8 mouse cellular contexts compared by ENCODE assay signal in the genomic region with DNA sequence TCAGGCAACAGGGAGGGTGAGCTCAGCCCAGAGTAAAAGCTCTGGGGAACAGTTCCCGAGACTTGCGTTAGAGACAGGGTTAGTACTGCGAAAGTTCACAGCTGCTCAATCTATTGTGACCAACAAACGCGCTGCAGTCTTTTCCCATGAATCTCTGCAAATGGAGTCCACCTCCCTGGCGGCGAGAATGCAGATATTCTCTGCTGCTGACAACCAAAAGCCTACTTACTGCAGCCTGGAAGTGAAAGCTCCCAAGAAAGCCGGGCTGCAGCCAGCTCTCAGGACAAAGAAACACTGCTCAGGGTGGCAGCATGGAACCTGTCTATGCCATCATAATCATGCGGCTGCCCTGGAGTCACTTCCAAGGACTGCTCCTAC. TPM values are rescaled to one million over a fixed set of nuclear protein-coding genes. Genes with fewer than 3 reads are reported as not detected.
DNase-seq lines count a peak whose midpoint lies in the region; ATAC-seq and TF ChIP-seq lines count a peak whose summit lies in the region.

No protein-coding gene starts in this region.

- no peak overlapping the region for H3K27ac ChIP-seq in ES-E14 (ENCODE audit: insufficient read depth, low read depth, low read length, poor library complexity, severe bottlenecking)
- H3K27ac ChIP-seq in forebrain, embryonic 15.5 days (replicated peaks): peak overlapping the region; percentile 90
- H3K27ac ChIP-seq in hindbrain, embryonic 12.5 days: peak overlapping the region; percentile 89
- peak overlapping the region; percentile 86 for H3K27ac ChIP-seq in lung, postnatal 0 days (ENCODE audit: low read length)

- H3K4me2 ChIP-seq in forebrain, embryonic 15.5 days (replicated peaks): peak overlapping the region; percentile 72
- H3K4me2 ChIP-seq in hindbrain, embryonic 12.5 days (replicated peaks): peak overlapping the region; percentile 60
- peak overlapping the region; percentile 64 for H3K4me2 ChIP-seq in lung, postnatal 0 days (replicated peaks; ENCODE audit: low read depth, low read length)

- DNase-seq in ES-E14 (ENCODE audit: low read depth, low spot score): no peak
- peak; percentile 15 for DNase-seq in c-Kit-positive CD71-positive TER-119-positive erythroid progenitor cells, embryonic 14.5 days (ENCODE audit: low spot score)
- peak; percentile 20 to 43 for DNase-seq in layer of hippocampus, postnatal 14 days (ENCODE audit: low spot score in 2 of 2)
- peak; percentile 65 for DNase-seq in lung, postnatal 0 days (ENCODE audit: low spot score)
- peak; percentile 27 for DNase-seq in right cerebral cortex, adult 18-20 months

- H3K9ac ChIP-seq in ES-E14 (ENCODE audit: insufficient read depth, low read depth, low read length, poor library complexity, severe bottlenecking): no peak overlapping the region
- peak overlapping the region; percentile 68 for H3K9ac ChIP-seq in forebrain, embryonic 15.5 days (replicated peaks)
- H3K9ac ChIP-seq in hindbrain, embryonic 12.5 days: peak overlapping the region; percentile 63
- no peak overlapping the region; the same call in 1 of the 2 replicates for H3K9ac ChIP-seq in lung, postnatal 0 days (replicated peaks; ENCODE audit: low read depth)

- no peaks in the 10 kb centered on the region for H3K36me3 ChIP-seq in ES-E14 (ENCODE audit: control insufficient read depth, insufficient read depth, low read length, poor library complexity, severe bottlenecking)
- H3K36me3 ChIP-seq in forebrain, embryonic 15.5 days: no peaks in the 10 kb centered on the region
- H3K36me3 ChIP-seq in hindbrain, embryonic 12.5 days: no peaks in the 10 kb centered on the region
- H3K36me3 ChIP-seq in lung, postnatal 0 days (ENCODE audit: insufficient read depth, low read length): no peaks in the 10 kb centered on the region

- H3K9me3 ChIP-seq in ES-E14 (ENCODE audit: control insufficient read depth, insufficient read depth, low read depth, low read length): no peaks in the 10 kb centered on the region
- no peaks in the 10 kb centered on the region for H3K9me3 ChIP-seq in forebrain, embryonic 15.5 days
- no peaks in the 10 kb centered on the region for H3K9me3 ChIP-seq in hindbrain, embryonic 12.5 days (replicated peaks)
- no peaks in the 10 kb centered on the region for H3K9me3 ChIP-seq in lung, postnatal 0 days (ENCODE audit: low read length)

- no peak for TF ChIP-seq EP300 in lung, postnatal 0 days (IDR thresholded peaks at IDR 0.05)

- 17% methylated on average over 9 of the region's 9 CpGs for WGBS in forebrain, embryonic 15.5 days
- 24% methylated on average over 9 of the region's 9 CpGs for WGBS in hindbrain, embryonic 12.5 days
- WGBS in lung, postnatal 0 days: 16% methylated on average over 9 of the region's 9 CpGs

- H3K4me1 ChIP-seq in ES-E14 (ENCODE audit: control insufficient read depth in 2 of 2, insufficient read depth in 2 of 2, low read length in 2 of 2, poor library complexity in 1 of 2): 0 out of 4 replicates have a peak, but pooled peaks cover 0 to 1% of the 10 kb centered on the region in 2 experiments
- H3K4me1 ChIP-seq in forebrain, embryonic 15.5 days: peaks cover 12% of the 10 kb centered on the region; the same call in 1 of the 2 replicates
- H3K4me1 ChIP-seq in hindbrain, embryonic 12.5 days: peaks cover 2% of the 10 kb centered on the region; the same call in 1 of the 2 replicates
- H3K4me1 ChIP-seq in lung, postnatal 0 days (ENCODE audit: insufficient read depth, low read depth, low read length): no peaks in the 10 kb centered on the region

- peak; percentile 50 for TF ChIP-seq CTCF in lung, postnatal 0 days (IDR thresholded peaks at IDR 0.05)

- ATAC-seq in forebrain, embryonic 15.5 days (replicated peaks): peak; percentile 41
- peak; percentile 57 for ATAC-seq in hindbrain, embryonic 12.5 days (ENCODE audit: low FRiP score)
- peak; percentile 19 for ATAC-seq in lung, postnatal 0 days
- ATAC-seq in activated CD4-positive, CD25-positive, alpha-beta regulatory T cell, adult 4 months: no peak

- in situ Hi-C loops in ES-E14 (cut with MboI; ENCODE audit: low sequenced_read_pairs in 2 of 2, unreplicated experiment in 2 of 2): no loop called here

- no peaks in the 10 kb centered on the region for H3K27me3 ChIP-seq in forebrain, embryonic 15.5 days
- H3K27me3 ChIP-seq in hindbrain, embryonic 12.5 days: peaks cover 5% of the 10 kb centered on the region; the same call in 1 of the 2 replicates
- H3K27me3 ChIP-seq in lung, postnatal 0 days (replicated peaks; ENCODE audit: insufficient read depth, low read length): no peaks in the 10 kb centered on the region

- peak overlapping the region; percentile 84 to 86; a peak in 3 of 4 replicates for H3K4me3 ChIP-seq in ES-E14 (ENCODE audit: insufficient read depth in 1 of 2, low read depth in 1 of 2, low read length in 2 of 2, poor library complexity in 1 of 2, severe bottlenecking in 1 of 2)
- peak overlapping the region; percentile 51 for H3K4me3 ChIP-seq in forebrain, embryonic 15.5 days
- peak overlapping the region; percentile 50 for H3K4me3 ChIP-seq in hindbrain, embryonic 12.5 days
- H3K4me3 ChIP-seq in lung, postnatal 0 days (ENCODE audit: low read depth, low read length): peak overlapping the region; percentile 48

TF ChIP-seq in ES-E14, 5 proteins besides CTCF, POLR2A, EP300 and RAD21:
- TF ChIP-seq MAFK (IDR thresholded peaks at IDR 0.05; ENCODE audit: insufficient read depth, low read depth, low read length): no peak
- TF ChIP-seq ZC3H11A (IDR thresholded peaks at IDR 0.05; ENCODE audit: borderline replicate concordance, low read depth, low read length): no peak
- no peak for TF ChIP-seq ZNF384 (IDR thresholded peaks at IDR 0.05; ENCODE audit: low read depth, low read length)
- TF ChIP-seq HCFC1 (IDR thresholded peaks at IDR 0.05; ENCODE audit: borderline replicate concordance, insufficient read depth, low read length): no peak
- no peak for TF ChIP-seq CHD2 (IDR thresholded peaks at IDR 0.05; ENCODE audit: low read depth, low read length)

RNA-seq across cellular contexts. Expression of gene Cd99l2, which starts 0.6 kb away (rescaled TPM):
- 6.8 and 8.2 TPM in 2 replicates for total RNA-seq in ES-E14 (2012; rRNA removed)
- polyA plus RNA-seq in forebrain, embryonic 15.5 days (2015; fragmentation: Nextera tagmentation; extraction: Ambion mirVana): 60.1 and 60.3 TPM in 2 replicates
- 46.1 and 46.2 TPM in 2 replicates for polyA plus RNA-seq in hindbrain, embryonic 12.5 days (2016; fragmentation: Nextera tagmentation; extraction: Ambion mirVana)
- 10 to 100 TPM; 55.2 to 56.2 TPM for total RNA-seq in layer of hippocampus, postnatal 14 days (2021)
- 17.0 and 21.1 TPM in 2 replicates for polyA plus RNA-seq in lung, postnatal 0 days (2015; fragmentation: Nextera tagmentation; extraction: Ambion mirVana)
- polyA plus RNA-seq in activated CD4-positive, CD25-positive, alpha-beta regulatory T cell, adult 4 months (2017; shearing (Covaris generic)): 10 to 100 TPM; 18.7 to 20.0 TPM

Comparison
In these comparisons a context has a peak if more than half of its experiments do, and no peak if none do; other contexts are left out.
1. H3K9ac ChIP-seq: peak in forebrain, embryonic 15.5 days (single experiment) and hindbrain, embryonic 12.5 days (single experiment); none in ES-E14 (single experiment) and lung, postnatal 0 days (single experiment).
2. Peak in every context shown above with its lines, with median percentiles within 50 percentile points of each other: H3K4me3 ChIP-seq and H3K4me2 ChIP-seq.